Mouse (Mus musculus) hindbrain, embryonic 15.5 days (tissue): ENCODE data around the gene Rere. TPM values are rescaled to one million over a fixed set of nuclear protein-coding genes. Genes with fewer than 3 reads are reported as not detected.
"Not testable (repeated sequence)": the region's sequence is repeated elsewhere in the genome, so short reads cannot be mapped to it uniquely, and the experiment has no call there.

Experiments
- ATAC-seq: fragments of 200-750 bp; cut with Nextera tagmentation; 2 replicates; pipeline ENCODE4 v1.8.0; 2017; ENCODE audit warnings: low read depth, moderate number of reproducible peaks, moderate TSS enrichment; ENCODE audit not compliant: low FRiP score
- H3K27ac ChIP-seq: fragments of 300-500 bp; sonication (generic); replicated peaks from 2 replicates; pipeline ENCODE4 v1.5.1; 2015; ENCODE audit warnings: mild to moderate bottlenecking, inconsistent platforms
- H3K27me3 ChIP-seq: fragments of 300-500 bp; sonication (generic); 2 replicates; pipeline ENCODE4 v1.6.1; 2015; ENCODE audit warnings: control low read depth, inconsistent platforms
- H3K36me3 ChIP-seq: fragments of 300-500 bp; sonication (generic); 2 replicates; pipeline ENCODE4 v1.6.1; 2015; ENCODE audit warnings: control low read depth, inconsistent platforms
- H3K4me1 ChIP-seq: fragments of 300-500 bp; sonication (generic); replicated peaks from 2 replicates; pipeline ENCODE4 v1.6.1; 2015; ENCODE audit warnings: control low read depth, inconsistent platforms
- H3K4me2 ChIP-seq: fragments of 300-500 bp; sonication (generic); 2 replicates; pipeline ENCODE4 v1.6.1; 2015; ENCODE audit warnings: moderate library complexity, mild to moderate bottlenecking, inconsistent platforms
- H3K4me3 ChIP-seq: fragments of 300-500 bp; sonication (generic); 2 replicates; pipeline ENCODE4 v1.5.1; 2015; ENCODE audit warnings: mild to moderate bottlenecking, inconsistent platforms
- H3K9ac ChIP-seq: fragments of 300-500 bp; sonication (generic); 2 replicates; pipeline ENCODE4 v1.6.1; 2015; ENCODE audit warnings: inconsistent platforms
- H3K9me3 ChIP-seq: fragments of 300-500 bp; sonication (generic); 2 replicates; pipeline ENCODE4 v1.6.1; 2016; ENCODE audit warnings: control low read depth, inconsistent platforms
- WGBS: fragments of 180-500 bp; shearing (Covaris S2); methylation state at CpG from one replicate; pipeline ENCODE4 v1.1.7; 2015; 5-methylcytosine and 5-hydroxymethylcytosine counted together
- polyA plus RNA-seq: library from polyadenylated mRNA; unstranded; fragments of >200 nt; fragmentation: Nextera tagmentation; extraction: Ambion mirVana; gene quantifications from 2 replicates; pipeline ENCODE4 v1.2.1, GENCODE M21; 2015

The Rere gene
- polyA plus RNA-seq, 1 experiment from 2014 or later = 32.5 TPM

DNA sequence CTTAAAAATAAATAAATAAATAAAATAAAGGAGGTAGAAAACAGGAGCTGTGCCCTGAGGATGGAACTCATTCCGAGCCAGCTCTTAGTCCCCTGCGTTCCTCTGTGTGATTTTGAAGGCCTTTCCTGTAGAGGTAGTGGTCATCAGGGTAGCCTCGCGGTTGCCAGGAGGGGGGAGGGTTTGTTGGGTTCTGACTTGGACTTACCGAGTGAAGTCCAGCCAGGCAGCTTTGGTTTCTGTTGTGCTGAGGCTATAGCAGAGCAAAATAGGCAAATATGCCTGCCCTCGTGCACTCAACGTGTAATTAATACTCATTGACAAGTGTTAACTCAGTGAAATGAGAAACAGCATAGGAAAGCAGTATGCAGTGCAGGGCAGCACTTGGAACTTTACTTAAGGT, 262.8 kb downstream of the Rere start:
- Histone ChIP-seq H3K9me3 (no peaks in the 10 kb centered on the region), H3K4me2 (no peak overlapping the region), H3K9ac (no peak overlapping the region), H3K4me1 (peaks cover 19% of the 10 kb centered on the region), H3K27ac (no peak overlapping the region; the same call in 1 of the 2 replicates), H3K36me3 (peaks cover 19% of the 10 kb centered on the region), H3K27me3 (no peaks in the 10 kb centered on the region), H3K4me3 (no peak overlapping the region)
- WGBS = 75% methylated on average over 7 of the region's 7 CpGs
- ATAC-seq = no peak

DNA sequence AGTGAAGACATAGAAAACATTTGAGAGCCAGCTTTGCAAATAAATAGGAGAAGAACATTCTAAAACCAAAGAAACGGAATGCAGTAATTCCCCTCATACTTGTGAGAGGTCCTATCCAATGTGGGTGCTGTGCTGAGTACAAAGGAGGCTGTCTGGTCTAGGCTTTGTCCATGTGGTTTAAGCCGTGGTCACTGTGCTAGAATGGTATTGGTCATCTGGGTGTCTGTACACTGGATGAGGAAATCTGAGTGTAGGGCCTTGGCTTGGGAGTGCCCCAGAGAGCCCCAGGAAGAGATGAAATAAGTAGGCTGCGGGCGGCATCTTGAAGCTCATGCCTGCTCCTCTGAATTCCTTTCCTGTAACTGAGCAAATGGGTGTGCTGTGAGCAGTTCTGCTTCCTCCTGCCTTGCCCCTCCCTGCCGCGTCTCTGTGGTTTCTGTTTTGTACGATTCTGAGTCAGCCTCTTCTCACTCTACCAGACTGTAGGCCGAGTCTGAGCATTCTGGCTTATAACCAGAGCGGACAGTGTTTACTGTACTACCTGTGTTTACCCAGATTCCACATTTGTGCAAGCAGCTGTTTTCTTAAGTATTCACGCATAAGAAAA, 263.3 kb downstream of the Rere start:
- Histone ChIP-seq H3K4me2 (no peak overlapping the region), H3K4me1 (peaks cover 18% of the 10 kb centered on the region), H3K36me3 (peaks cover 18% of the 10 kb centered on the region), H3K27ac (0 out of 2 replicates have a peak overlapping the region, but pooled peaks have one; percentile 25), H3K9ac (no peak overlapping the region), H3K4me3 (no peak overlapping the region), H3K9me3 (no peaks in the 10 kb centered on the region), H3K27me3 (no peaks in the 10 kb centered on the region)
- ATAC-seq = no peak
- 84% methylated on average over 10 of the region's 10 CpGs for WGBS

DNA sequence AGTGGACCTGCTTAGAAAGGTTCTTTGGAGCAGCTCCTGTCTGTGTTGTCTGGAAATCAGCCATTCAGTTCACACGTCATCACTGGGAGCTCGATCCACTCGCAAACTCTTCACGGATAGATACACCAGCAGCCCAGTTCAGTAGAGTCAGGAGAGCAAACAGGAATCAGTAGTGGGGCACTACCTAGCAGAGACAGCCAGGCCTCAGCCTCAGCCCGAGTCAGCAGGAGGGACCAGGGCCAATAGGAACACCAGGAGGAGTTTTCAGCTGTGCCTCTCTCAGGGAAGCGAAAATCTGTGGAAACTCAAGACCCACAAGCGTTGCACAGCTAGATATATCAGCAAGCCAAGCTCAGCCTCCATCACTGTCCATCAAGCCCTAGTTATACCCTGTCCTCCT, 264.3 kb downstream of the Rere start:
- no peaks in the 10 kb centered on the region for H3K9me3 ChIP-seq
- H3K27me3 ChIP-seq = no peaks in the 10 kb centered on the region
- H3K4me2 ChIP-seq = no peak overlapping the region
- H3K4me1 ChIP-seq = peaks cover 20% of the 10 kb centered on the region
- ATAC-seq = no peak
- H3K9ac ChIP-seq = no peak overlapping the region
- peaks cover 18% of the 10 kb centered on the region for H3K36me3 ChIP-seq
- H3K27ac ChIP-seq = no peak overlapping the region
- no peak overlapping the region for H3K4me3 ChIP-seq
- 94% methylated on average over 7 of the region's 7 CpGs for WGBS

DNA sequence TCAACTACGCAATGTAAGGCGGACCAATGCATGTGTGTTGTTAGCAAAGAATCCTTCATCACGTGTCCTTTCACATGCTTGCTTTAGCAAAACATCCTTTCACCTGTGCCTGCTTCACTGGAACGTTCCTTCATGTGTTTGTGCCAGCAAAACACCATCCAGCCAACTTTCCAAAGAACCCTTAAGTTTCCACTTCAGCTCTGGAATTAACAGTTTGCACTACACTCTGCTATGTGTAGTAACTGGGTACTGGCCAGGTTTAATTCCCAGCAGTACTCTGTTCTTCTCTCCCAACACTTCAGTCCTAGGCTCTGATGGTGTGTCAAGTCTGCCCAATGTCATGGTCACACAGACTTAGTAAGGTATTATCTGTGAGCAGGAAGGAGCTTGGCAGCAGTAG, 264.9 kb downstream of the Rere start:
- ATAC-seq, H3K27me3 ChIP-seq, H3K4me2 ChIP-seq, H3K27ac ChIP-seq, H3K4me3 ChIP-seq, H3K9me3 ChIP-seq, H3K9ac ChIP-seq: not testable (repeated sequence)
- Histone ChIP-seq H3K4me1 (peaks cover 22% of the 10 kb centered on the region), H3K36me3 (peaks cover 18% of the 10 kb centered on the region)
- WGBS = 97% methylated on average over 4 of the region's 4 CpGs

DNA sequence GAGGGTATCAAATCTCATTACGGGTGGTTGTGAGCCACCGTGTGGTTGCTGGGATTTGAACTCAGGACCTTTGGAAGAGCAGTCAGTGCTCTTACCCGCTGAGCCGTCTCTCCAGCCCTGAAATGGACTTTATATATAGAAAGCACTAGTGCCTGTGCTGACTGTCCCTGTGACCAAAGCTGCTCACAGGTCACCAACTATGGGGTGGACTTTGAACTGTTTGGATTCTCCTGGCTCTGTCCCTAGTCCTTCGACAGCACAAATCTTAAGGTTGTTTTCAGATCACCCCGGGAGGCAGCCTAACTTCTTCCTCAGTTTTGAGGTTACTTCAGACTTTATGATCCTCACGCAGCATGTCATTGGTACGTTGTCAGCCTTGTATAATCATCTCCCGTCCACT, 267.9 kb downstream of the Rere start:
- WGBS = 91% methylated on average over 9 of the region's 9 CpGs

DNA sequence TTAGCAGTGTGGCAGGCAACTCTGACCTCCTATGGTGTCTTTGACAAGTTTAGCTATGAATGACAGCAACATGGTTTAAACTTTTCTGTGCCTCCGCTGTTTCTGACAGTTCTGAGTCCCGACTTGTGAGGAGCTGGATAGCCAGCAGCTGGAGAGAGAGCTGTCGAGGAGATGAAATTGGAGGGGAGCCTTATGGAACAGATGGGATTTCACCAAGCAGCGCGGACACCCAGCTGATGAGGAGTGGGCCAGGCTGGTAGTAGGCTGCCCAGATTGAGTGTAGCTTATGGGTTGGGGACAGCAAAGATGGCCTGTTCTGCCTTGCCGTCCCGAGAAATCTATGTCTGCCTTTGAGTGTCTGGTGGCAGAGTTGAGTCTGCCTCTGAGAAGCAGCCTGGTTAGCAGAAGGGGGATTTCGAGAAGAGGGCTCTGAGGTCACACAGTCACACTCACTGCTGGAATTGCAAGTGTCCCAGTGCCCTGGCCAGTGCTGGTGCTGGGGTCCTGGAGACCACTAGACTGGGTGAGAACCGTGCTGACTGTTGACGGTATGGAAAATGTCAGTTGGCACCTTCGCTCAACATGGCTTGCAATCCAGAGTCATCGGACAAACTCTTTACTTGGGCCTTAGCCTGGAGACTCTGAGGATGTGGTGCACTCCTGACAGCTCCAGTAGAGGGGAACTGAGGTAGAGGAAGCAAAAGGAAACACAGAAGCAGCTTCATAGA, 268.7 kb downstream of the Rere start:
- H3K27ac ChIP-seq = 0 out of 2 replicates have a peak overlapping the region, but pooled peaks have one; percentile 4
- peaks cover 20% of the 10 kb centered on the region for H3K4me1 ChIP-seq
- H3K27me3 ChIP-seq = no peaks in the 10 kb centered on the region
- no peaks in the 10 kb centered on the region for H3K9me3 ChIP-seq
- 79% methylated on average over 12 of the region's 12 CpGs for WGBS
- H3K4me2 ChIP-seq = no peak overlapping the region
- H3K4me3 ChIP-seq = no peak overlapping the region
- H3K36me3 ChIP-seq = peaks cover 18% of the 10 kb centered on the region
- no peak for ATAC-seq
- H3K9ac ChIP-seq = no peak overlapping the region

More for the DNA sequence above, 267.9 kb downstream of the Rere start:
- Histone ChIP-seq H3K9me3 (no peaks in the 10 kb centered on the region), H3K9ac (no peak overlapping the region), H3K27ac (no peak overlapping the region), H3K4me3 (no peak overlapping the region), H3K36me3 (peaks cover 18% of the 10 kb centered on the region), H3K4me2 (no peak overlapping the region), H3K4me1 (peaks cover 20% of the 10 kb centered on the region), H3K27me3 (no peaks in the 10 kb centered on the region)
- no peak for ATAC-seq

DNA sequence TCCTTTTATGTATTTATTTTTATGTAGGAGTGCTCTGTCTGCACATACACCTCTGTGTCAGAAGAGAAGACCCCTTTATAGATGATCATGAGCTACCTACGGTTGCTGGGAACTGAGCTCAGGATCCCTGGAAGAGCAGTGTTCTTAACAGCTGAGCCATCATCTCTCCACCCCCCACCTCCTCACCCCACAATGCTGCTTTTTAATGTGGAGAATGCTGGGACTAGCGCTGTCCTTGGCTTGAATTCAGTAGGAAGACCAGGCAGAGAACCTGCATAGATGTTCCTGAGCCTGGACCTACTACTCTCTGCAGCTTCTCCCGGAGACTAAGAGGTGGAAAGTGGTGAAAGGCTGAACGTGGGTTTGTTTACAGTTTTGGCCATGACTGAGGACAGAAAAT, 269.9 kb downstream of the Rere start:
- Histone ChIP-seq H3K27ac (no peak overlapping the region), H3K9ac (no peak overlapping the region), H3K36me3 (peaks cover 13% of the 10 kb centered on the region), H3K4me3 (no peak overlapping the region), H3K9me3 (no peaks in the 10 kb centered on the region), H3K27me3 (no peaks in the 10 kb centered on the region), H3K4me1 (peaks cover 29% of the 10 kb centered on the region), H3K4me2 (no peak overlapping the region)
- 73% methylated on average over 4 of the region's 4 CpGs for WGBS
- ATAC-seq = no peak

DNA sequence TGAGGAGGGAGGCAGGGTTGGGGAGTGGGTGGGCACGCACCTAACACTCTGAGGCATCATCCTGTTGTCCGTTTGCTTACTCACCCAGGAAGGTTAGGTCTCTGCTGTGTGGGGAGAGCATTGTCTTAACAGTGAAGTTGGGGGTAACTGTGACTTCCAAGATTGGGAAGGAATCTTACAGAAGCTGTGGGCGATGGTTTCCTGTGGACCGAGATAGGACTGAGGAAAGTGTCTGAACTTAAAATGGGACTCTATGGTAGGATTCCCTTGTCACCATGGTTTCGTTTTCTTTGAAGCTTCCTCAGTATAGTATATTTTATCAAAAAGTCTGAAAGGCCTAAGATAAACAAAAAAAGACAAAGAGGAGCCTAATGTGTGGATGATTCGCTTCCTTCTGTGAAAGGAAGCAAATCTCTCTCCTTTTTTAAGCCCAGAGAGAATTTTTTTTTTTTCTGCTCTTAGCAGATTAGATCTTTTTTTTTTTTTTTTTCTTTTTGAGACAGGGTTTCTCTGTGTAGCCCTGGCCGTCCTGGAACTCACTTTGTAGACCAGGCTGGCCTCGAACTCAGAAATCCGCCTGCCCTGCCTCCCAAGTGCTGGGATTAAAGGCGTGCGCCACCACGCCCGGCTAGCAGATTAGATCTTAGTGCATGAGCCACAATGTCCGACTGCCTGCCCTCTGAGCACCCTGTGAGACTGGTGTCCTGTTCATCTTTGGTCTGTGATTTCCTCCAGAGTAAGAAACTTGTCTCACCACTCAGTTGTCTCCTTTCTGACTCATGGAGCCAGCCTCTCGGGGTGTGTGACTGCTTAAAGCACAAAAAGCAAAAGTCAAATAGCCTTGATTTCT, 271.5 kb downstream of the Rere start:
- H3K4me1 ChIP-seq = peaks cover 45% of the 10 kb centered on the region
- no peak overlapping the region; the same call in 1 of the 2 replicates for H3K27ac ChIP-seq
- no peaks in the 10 kb centered on the region for H3K27me3 ChIP-seq
- H3K9ac ChIP-seq = no peak overlapping the region
- ATAC-seq = no peak
- no peak overlapping the region for H3K4me3 ChIP-seq
- H3K4me2 ChIP-seq = no peak overlapping the region
- H3K9me3 ChIP-seq = no peaks in the 10 kb centered on the region
- H3K36me3 ChIP-seq = peaks cover 7% of the 10 kb centered on the region; the same call in 1 of the 2 replicates
- 90% methylated on average over 15 of the region's 15 CpGs for WGBS

DNA sequence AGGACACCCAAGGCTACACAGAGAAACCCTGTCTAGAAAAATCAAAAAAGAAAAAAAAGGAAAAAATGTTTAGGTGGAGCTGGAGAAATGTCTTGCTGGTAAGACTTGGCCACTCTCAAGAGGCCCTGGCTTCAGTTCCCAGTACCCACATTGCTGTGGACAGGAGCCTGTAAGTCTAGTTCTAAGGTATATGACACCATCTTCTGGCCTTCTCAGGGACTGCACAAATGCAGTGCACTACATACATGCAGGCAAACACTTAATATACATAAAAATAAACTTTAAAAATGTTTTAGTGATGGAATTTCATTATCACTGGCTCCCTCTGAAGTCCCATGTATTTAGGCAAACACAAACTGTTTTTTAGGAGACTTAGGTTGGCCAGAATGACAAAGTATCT, 274.3 kb downstream of the Rere start:
- H3K9ac ChIP-seq = no peak overlapping the region
- peaks cover 36% of the 10 kb centered on the region for H3K4me1 ChIP-seq
- no peaks in the 10 kb centered on the region for H3K36me3 ChIP-seq
- no peaks in the 10 kb centered on the region for H3K27me3 ChIP-seq
- no peak overlapping the region for H3K4me3 ChIP-seq
- H3K9me3 ChIP-seq = no peaks in the 10 kb centered on the region
- no peak overlapping the region for H3K4me2 ChIP-seq
- H3K27ac ChIP-seq = peak overlapping the region; percentile 89
- ATAC-seq = no peak

DNA sequence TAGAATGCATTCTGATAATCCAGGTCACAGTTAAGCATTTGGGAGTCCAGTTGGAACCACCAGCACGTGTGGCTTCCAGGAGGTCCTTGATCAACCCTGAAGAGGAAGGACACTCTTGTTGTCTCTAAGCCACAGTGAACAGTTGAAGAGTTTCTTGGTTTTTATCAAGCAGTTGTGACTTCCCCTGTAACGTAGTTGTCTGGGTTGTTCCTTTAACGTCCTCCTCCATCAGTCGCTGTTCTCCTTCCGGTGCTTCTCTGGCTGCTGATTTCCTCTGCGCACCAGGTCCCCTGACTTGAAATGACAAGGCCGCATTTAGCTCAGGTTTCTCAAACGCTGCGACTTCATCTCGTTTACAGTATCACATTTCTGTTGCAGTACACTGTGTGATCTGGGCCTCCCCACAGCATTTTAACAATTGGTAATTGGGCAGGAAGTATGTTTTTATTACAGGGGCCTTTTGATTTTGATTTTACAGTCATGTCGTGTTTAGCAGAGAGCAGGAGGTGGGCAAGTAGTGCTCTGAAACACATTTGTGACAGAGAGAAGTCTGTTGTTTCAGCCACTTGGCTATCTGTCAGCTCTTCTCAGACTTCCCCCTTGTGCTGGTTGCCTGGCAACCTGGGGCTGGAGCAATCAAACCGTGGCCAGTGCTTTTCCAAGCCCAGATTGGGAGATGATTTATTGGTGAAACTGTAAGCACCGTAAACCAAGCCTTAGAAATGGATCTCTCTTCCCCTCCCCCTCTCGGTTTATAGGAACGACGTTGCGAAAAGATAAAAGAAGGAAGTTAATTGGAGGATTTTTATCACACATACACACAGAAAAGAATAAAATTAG, 275.2 kb downstream of the Rere start:
- ATAC-seq = peak; percentile 89

DNA sequence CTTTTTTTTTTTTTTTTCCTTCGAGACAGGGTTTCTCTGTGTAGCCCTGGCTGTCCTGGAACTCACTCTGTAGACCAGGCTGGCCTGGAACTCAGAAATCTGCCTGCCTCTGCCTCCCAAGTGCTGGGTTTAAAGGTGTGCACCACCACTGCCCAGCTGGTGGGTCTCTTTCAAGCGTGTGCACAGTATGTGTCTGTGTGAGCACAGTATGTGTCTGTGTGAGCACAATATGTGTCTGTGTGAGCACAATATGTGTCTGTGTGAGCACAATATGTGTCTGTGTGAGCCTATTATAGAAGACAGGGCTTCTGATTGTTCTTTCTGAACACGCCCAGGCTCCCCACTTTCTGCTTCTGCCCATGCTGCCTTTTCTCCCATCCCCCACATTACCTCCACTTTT, 275.8 kb downstream of the Rere start:
- WGBS = 35% methylated on average over 3 of the region's 3 CpGs
- Histone ChIP-seq H3K4me2 (peak overlapping the region; percentile 27; the same call in 1 of the 2 replicates), H3K4me1 (peaks cover 27% of the 10 kb centered on the region)

More for the DNA sequence above, 275.2 kb downstream of the Rere start:
- peaks cover 28% of the 10 kb centered on the region for H3K4me1 ChIP-seq
- WGBS = 4% methylated on average over 17 of the region's 17 CpGs
- peak overlapping the region; percentile 27 for H3K4me2 ChIP-seq
- H3K9me3 ChIP-seq = no peaks in the 10 kb centered on the region
- H3K27ac ChIP-seq = peak overlapping the region; percentile 89
- H3K4me3 ChIP-seq = no peak overlapping the region
- H3K36me3 ChIP-seq = no peaks in the 10 kb centered on the region
- H3K27me3 ChIP-seq = no peaks in the 10 kb centered on the region
- no peak overlapping the region for H3K9ac ChIP-seq

More for the DNA sequence above, 275.8 kb downstream of the Rere start:
- not testable (repeated sequence) for ATAC-seq, H3K9me3 ChIP-seq, H3K9ac ChIP-seq, H3K27me3 ChIP-seq, H3K36me3 ChIP-seq, H3K4me3 ChIP-seq
- H3K27ac ChIP-seq = peak overlapping the region; percentile 89
